Mouse (Mus musculus) erythroblast, adult 5-6 weeks (primary cell): ENCODE data around the gene Xpr1. TPM values are rescaled to one million over a fixed set of nuclear protein-coding genes. Genes with fewer than 3 reads are reported as not detected.

Source experiments
- ATAC-seq: replicated peaks from 2 replicates; pipeline ENCODE4 v1.8.0; 2016; ENCODE audit warnings: moderate number of reproducible peaks, mild to moderate bottlenecking, moderate TSS enrichment, inconsistent platforms; ENCODE audit not compliant: poor library complexity, low FRiP score, severe bottlenecking
- total RNA-seq, 2 experiments: library from RNA; stranded (forward) in 1 of 2; stranded (reverse) in 1 of 2; fragments of 150-400 nt in 1 of 2; fragments of 200-764, 138-1000 nt in 1 of 2; gene quantifications; 2 replicates each; pipeline versions ENCODE4 v1.2.3 to v1.2.4; 2015 to 2017; ENCODE audit warnings: low replicate concordance in 2 of 2

Xpr1 gene
- total RNA-seq (2015; ENCODE audit: low replicate concordance) (14.4 and 24.2 TPM in 2 replicates), total RNA-seq (2017; ENCODE audit: low replicate concordance) (10.3 and 10.6 TPM in 2 replicates)

DNA sequence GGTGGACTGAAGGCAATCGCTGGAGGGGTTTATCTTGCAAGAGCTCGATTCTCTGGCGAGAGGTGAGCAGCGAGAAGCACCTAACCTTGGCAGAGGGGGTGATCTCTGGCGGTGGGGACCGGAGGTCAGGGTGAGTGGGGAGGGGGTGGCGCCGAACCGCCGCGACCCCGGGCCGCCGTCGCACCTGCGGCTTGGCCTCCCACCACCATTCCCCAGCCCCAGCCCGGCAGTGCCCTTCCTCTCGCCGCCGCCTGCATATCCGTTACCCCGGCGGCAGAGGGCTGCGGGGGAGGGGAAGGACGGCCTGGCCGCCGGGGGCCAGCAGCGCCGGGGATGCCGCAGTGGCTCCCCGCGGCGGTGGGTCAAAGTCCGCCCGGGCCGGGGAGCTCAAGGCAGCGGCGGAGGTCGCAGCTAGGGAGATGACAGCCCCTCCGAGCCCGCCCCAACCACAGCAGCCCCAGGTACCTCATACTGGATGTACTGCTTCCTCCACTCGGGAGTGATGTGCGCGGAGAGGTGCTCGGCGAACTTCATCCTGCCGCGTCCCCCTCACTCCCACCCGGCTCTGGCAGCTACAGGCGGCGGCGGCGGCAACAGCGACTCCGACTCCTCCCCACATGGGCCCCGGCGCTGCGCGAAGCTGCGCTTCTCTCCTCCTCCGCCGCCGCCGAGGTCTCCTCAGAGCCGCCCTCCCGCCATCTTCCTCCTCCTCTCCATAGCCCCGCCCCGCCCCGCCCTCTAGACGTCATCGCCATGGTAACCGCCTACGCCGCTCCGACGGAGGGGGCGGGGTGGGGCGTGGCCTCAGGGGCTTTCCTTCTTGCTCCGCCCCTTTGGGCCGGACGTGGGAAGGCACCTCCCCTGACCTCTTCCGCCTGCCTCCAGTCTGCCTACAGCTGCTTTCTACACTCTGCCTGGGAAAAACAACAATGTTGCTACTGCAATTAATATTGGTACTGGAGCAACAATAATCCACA is at the start of gene Xpr1:
Gene Xpr1 (minus strand): TSS at position 715 of the 977 bp plus-strand sequence.
- peak; percentile 94 for ATAC-seq

- ATAC-seq, result no peak
These were observed 46.2 kb upstream of the Xpr1 start for GRCm38 (mm10) chr1:155463442-155463841.

DNA sequence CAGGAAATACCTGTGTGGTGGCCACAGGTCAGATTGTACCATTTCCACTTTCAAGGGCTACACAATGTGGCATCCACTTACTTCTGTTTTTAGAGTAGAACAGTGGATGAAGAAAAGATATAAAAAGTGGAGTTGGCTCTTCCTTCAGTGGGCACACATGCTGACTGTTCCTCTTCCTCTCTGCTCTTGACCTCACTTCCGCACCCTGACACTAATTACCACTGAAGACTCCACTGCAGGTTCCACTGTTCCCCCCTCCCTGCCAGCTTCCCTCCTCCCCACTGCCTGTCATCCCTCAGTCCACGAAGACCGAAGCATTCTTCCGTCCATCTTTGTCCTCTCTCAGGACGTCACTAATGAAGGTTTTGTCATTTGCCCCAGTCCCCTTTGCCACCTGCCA is 45.4 kb upstream of the Xpr1 start:
- ATAC-seq, result no peak

DNA sequence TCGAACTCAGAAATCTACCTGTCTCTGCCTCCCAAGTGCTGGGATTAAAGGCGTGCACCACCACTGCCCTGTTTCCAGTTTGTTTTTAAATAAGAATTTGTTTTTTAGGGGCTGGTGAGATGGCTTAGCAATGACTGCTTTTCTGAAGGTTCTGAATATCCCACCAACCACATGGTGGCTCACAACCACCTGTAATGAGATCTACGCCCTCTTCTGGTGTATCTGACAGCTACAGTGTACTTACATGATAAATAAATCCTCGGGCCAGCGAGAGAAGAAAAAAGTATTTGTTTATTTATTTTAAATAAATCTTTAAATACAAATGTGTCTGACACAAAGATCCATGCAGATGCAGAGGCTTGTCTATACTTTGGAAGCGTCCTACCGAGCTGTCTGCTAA is 40.3 kb upstream of the Xpr1 start:
- no peak for ATAC-seq

GRCm38 (mm10) chr1:155453180-155453579 is 36.0 kb upstream of the Xpr1 start:
- ATAC-seq, result no peak

DNA sequence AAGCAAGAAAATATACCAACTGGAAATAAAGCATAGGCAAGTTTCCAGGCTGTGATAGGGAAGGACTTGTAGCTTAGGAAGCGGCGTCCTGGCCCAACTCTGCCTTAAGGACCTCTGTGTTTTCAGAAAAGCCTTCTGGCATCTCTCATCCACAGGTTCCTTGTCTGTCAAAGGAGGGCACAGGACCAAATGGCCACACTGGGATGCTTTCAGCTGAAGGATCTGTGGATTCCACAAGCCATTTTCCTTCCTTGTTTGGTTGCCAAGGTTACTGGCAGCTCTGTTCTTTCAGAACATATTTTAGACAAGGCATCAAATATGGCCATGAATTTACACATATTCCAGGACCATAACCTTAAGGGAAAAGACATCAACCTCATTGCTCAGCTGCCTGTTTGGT is 31.7 kb upstream of the Xpr1 start:
- no peak for ATAC-seq

DNA sequence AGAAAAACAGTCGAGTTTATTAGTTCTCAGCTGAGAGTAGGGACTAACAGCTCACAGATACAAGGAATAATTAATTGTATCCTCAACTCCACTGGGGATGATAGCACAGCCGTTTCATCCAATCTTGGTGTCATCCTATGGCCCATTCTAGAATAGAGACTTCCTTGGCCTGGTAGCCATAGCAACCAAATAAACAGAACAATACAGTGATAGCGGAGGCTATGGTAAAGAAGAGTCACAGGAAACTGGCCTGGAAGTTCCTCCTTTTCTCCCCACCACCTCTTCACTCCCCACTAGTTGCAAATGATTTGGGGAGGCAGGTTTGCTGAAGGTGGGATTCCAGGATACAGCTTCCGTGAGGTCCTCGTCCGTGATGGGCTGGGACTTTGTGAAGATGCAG is 30.1 kb upstream of the Xpr1 start:
- no peak for ATAC-seq

DNA sequence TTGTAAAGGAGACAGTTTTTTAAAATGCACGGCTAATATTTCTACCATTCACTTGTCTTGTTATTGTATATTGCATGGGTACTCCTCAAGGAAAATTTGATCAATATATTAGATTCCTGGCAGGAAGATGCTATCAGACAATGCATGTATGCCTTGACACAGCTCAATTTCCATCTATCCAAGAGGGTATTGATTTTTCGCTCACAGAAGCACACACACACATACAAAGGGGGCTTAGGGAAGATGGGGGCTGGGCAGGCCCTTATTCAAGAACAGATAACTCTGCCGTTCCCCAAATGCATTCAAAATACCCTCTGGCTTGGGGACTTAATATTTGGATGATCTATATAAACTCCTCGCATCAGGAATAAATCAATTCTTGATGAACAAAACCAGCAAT is 25.9 kb upstream of the Xpr1 start:
- no peak for ATAC-seq

DNA sequence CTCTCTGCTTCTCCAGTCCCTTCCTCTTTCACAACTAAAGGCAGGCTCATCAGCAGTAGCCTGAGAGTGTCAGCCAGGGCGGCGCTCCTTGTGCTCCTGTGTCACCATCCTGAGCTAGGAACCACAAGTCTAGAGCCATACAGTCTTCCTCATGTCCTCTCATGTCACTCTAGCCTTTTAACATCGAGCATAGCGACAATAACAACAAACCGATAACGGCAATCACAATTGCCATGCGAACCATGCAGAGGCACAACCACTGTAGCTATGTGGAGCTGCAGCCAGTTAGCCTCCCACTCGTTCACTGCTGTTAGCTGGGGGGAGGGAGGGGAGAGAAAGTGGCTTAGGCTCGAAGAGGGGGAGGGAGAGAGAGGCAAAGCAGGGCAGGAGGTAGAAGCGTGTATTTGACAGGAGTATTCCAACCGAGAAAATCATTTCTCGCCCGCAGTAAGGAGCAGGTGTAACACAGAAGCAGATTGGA is 25.3 kb upstream of the Xpr1 start:
- no peak for ATAC-seq

GRCm38 (mm10) chr1:155439551-155439950 is 22.3 kb upstream of the Xpr1 start:
- no peak for ATAC-seq

DNA sequence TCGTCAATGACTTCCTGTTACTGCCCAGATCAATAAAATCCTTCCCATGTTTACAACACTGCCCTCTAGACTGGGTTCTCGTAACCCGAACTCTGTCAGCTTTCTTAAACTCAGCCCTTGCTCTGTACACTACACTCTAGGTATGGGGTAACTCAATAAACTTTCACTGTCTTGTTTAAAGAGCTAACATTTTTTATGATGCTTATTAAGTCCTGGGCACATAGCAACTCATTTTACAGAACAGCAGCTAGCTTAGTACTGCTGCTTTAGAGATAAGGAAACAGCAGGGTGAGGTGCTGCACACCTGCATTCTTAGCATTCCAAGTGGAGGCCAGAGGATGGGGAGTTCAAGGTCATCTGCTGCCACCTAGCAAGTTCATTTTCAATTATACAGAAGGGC is 21.3 kb upstream of the Xpr1 start:
- ATAC-seq, result no peak

DNA sequence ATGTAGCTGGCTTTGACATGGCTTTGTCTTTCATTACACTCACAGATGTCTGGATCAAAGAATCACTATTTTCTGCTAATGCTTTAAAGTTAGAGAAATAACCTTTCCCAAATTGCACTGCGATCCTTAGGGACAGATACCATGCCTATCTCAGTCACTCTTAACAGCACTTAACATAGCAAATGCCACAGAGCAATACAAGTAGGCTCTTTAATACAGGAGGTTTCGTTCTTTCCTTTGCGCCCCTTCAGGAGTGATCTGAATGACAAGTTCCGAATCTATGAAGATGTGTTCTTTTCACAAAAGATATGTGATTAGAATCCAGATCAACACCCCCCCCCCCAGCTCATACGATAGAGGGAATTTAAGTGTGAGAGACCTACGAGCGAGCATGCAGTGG is 12.1 kb upstream of the Xpr1 start:
- no peak for ATAC-seq

DNA sequence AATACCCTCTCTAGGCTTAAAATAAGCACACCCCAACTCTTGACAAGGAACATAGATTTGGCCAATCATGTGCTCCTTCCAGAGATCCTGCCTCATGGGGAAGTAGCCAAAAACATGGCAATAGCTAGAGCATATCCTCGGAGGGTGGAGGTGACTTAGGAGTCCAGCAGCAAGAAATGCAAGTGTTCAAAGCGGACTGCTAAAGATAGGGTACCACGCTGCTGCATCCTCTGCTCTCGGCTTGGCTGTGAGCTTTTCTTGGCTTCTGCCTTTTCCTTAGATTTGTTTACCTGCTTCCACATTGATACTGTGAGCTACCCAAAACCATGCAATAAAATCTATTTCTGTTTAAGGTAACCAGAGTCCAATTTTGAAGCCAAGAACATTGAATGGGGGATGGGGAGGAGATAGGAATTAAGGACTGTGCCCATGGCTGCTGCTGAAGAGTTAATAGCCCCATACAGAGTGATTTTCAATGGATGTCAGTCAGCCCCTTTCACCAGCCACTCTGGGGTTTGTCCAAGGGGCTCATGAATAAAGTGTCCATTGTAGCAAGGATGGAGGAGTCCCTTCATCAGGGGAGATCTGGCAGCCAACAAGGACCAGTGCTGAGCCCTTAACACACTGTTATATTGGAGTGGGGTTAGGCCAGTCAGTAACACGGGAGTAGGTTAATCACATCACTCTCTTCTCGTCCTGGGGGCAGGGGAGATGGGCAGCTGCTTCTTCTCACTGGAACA is 10.1 kb upstream of the Xpr1 start:
- ATAC-seq, result no peak

GRCm38 (mm10) chr1:155425743-155426315 is 8.6 kb upstream of the Xpr1 start:
- no peak for ATAC-seq

DNA sequence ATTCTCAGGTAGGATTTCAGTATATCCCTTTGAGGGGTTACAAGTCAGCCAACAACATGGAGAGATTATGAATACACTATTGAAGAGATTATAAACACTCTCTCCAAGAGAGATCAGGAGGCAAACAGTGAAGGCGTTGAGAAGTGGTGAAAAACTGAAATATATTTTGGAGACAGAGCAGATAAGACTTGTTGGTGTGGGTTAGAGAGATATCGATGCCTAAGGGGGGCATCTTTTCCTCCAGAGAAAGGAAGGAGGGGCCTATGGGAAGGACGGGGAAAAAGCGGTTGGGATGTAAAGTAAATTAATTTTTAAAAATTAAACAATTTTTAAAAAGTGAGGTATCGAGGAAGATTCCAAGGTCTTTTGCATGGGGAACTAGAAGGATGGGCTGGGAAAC is 8.1 kb upstream of the Xpr1 start:
- no peak; the same call in 1 of the 2 replicates for ATAC-seq

DNA sequence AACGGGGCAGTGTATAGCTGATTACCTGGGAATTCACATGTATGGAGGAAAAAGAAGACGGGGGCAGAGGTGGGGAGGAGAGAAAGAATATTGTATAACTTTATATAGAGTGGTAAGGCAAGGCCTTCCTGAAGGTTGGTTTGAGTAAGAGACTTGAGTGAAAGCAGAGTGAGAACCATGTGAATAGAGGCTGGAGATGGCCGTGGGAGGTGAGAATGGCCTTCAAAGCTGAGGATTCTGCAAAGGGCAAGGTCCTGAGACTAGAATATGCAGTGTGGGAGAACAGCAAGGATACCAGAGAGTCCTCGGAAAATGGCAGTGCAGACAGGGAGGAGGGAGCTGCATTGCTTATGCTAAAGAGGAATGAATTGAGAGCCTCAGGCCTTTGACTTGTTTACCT is 6.6 kb upstream of the Xpr1 start:
- ATAC-seq, result no peak

- ATAC-seq, result no peak
These were observed 4.8 kb upstream of the Xpr1 start for GRCm38 (mm10) chr1:155422022-155422421.

- ATAC-seq, result no peak
These were observed 991 bp downstream of the Xpr1 start for GRCm38 (mm10) chr1:155416147-155416700.

GRCm38 (mm10) chr1:155415421-155415820 is 1.8 kb downstream of the Xpr1 start:
- ATAC-seq, result no peak

GRCm38 (mm10) chr1:155412705-155413104 is 4.5 kb downstream of the Xpr1 start:
- no peak for ATAC-seq
